Comparison of ENCODE assay signal across 32 mouse cellular contexts in the genomic region with DNA sequence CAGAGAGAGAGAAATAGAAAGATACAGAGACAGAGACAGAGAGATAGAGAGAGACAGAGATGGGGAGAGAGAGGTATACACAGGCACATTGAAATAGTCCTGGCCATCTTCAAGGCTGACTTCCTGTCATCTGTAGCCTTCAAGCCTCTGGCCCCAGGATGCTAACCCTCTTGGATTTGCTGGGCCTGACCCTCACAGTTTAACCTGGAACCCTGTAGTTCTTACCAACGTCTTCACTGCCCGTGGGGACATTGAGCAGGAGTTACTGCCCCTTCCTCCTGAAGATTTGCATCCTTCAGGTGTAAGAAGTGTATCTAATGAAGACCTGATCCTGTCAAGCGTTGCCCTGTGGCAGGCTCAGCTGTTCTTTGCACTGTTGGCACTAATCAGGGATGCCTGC. TPM values are rescaled to one million over a fixed set of nuclear protein-coding genes. Genes with fewer than 3 reads are reported as not detected.
"Had no signal": no experiment of that assay in that cellular context is flagged by ENCODE, and none has a peak within 500 bp of the region (broad histone marks: within the 10 kb centered on the region; RNA-seq: fewer than 3 reads in every experiment).

No protein-coding gene starts in this region.

- H3K9ac ChIP-seq: heart, embryonic 12.5 days; hindbrain, embryonic 12.5 days; hindbrain, embryonic 14.5 days; limb, embryonic 13.5 days; limb, embryonic 15.5 days; liver, embryonic 12.5 days; liver, embryonic 14.5 days had no signal

- H3K4me3 ChIP-seq: gastrocnemius, adult 2 months; heart, embryonic 12.5 days; hindbrain, embryonic 10.5 days; hindbrain, embryonic 12.5 days; layer of hippocampus, adult 2 months; left cerebral cortex, adult 2 months; limb, embryonic 13.5 days; limb, embryonic 15.5 days; liver, embryonic 12.5 days had no signal

- DNase-seq: gastrocnemius, adult 2 months; gastrocnemius, postnatal 10 days; gastrocnemius, postnatal 25 days; heart, postnatal 10 days; heart, postnatal 4 days; kidney, adult 18-20 months; kidney, adult 8-10 months; kidney, postnatal 10 days; kidney, postnatal 25 days; kidney, postnatal 4 days had no signal

- H3K9me3 ChIP-seq: heart, embryonic 12.5 days; hindbrain, embryonic 10.5 days; hindbrain, embryonic 12.5 days; limb, embryonic 13.5 days; limb, embryonic 15.5 days; liver, embryonic 12.5 days had no signal

- H3K36me3 ChIP-seq: heart, embryonic 12.5 days; hindbrain, embryonic 10.5 days; hindbrain, embryonic 12.5 days; limb, embryonic 13.5 days; limb, embryonic 15.5 days; liver, embryonic 12.5 days had no signal

- H3K4me2 ChIP-seq: heart, embryonic 12.5 days; hindbrain, embryonic 12.5 days; hindbrain, embryonic 14.5 days; limb, embryonic 13.5 days; limb, embryonic 15.5 days; liver, embryonic 12.5 days had no signal

- ATAC-seq: hindbrain, embryonic 16.5 days; inflammation-experienced regulatory T-cells, adult 6 months; intestine, embryonic 16.5 days; liver, embryonic 12.5 days had no signal

- H3K27ac ChIP-seq: gastrocnemius, adult 2 months; hindbrain, embryonic 10.5 days; hindbrain, embryonic 12.5 days; hindbrain, embryonic 14.5 days; layer of hippocampus, adult 2 months; left cerebral cortex, adult 2 months; limb, embryonic 13.5 days; limb, embryonic 15.5 days; liver, embryonic 12.5 days; liver, embryonic 14.5 days had no signal

RNA-seq across cellular contexts. Expression of a gene that starts 14.0 kb away (rescaled TPM):
- total RNA-seq: gastrocnemius, adult 2 months; gastrocnemius, postnatal 25 days; gastrocnemius, postnatal 4 days; granulocyte monocyte progenitor cell, adult 5-6 weeks; heart, postnatal 10 days; heart, postnatal 25 days; heart, postnatal 4 days; liver, adult 2 months had no signal
- polyA plus RNA-seq: heart, embryonic 12.5 days; heart, embryonic 14.5 days; heart, embryonic 16.5 days; inflammation-experienced regulatory T-cells, adult 6 months; intestine, embryonic 16.5 days; kidney, embryonic 14.5 days; kidney, embryonic 16.5 days; limb, embryonic 11.5 days; limb, embryonic 13.5 days; limb, embryonic 15.5 days; liver, adult 2 months; liver, embryonic 12.5 days; liver, embryonic 14.5 days had no signal
